Mouse (Mus musculus) myocyte (in vitro differentiated cells): Measurements from ENCODE around the gene Cplx3. TPM values are rescaled to one million over a fixed set of nuclear protein-coding genes. Genes with fewer than 3 reads are reported as not detected.

Source experiments
- H3K27me3 ChIP-seq: one replicate; pipeline ENCODE4 v1.6.1; 2011; ENCODE audit not compliant: control insufficient read depth, insufficient read depth, insufficient read length
- H3K36me3 ChIP-seq: one replicate; pipeline ENCODE4 v1.6.1; 2011; ENCODE audit not compliant: control insufficient read depth, insufficient read depth
- H3K4me2 ChIP-seq: one replicate; pipeline ENCODE4 v1.6.1; 2011; ENCODE audit warnings: low read depth, control low read depth
- H3K4me3 ChIP-seq: one replicate; pipeline ENCODE4 v1.5.1; 2011; ENCODE audit warnings: mild to moderate bottlenecking, control low read depth, moderate library complexity
- H3K79me2 ChIP-seq: one replicate; pipeline ENCODE4 v1.6.1; 2011; ENCODE audit not compliant: control insufficient read depth, insufficient read depth
- H3ac ChIP-seq: one replicate; pipeline ENCODE4 v1.6.1; 2011; ENCODE audit not compliant: control insufficient read depth, insufficient read length
- CEBPB ChIP-seq: IDR thresholded peaks from 2 replicates; pipeline ENCODE4 v1.6.1; 2011; ENCODE audit warnings: mild to moderate bottlenecking, moderate library complexity; ENCODE audit not compliant: poor library complexity, insufficient read depth, severe bottlenecking
- E2F4 ChIP-seq: IDR thresholded peaks from one replicate; pipeline ENCODE4 v1.6.1; 2011; ENCODE audit warnings: mild to moderate bottlenecking, control low read depth, moderate library complexity; ENCODE audit not compliant: insufficient read depth
- MAX ChIP-seq: IDR thresholded peaks from one replicate; pipeline ENCODE4 v1.6.1; 2011; ENCODE audit warnings: low read depth, mild to moderate bottlenecking, control low read depth
- MYOD1 ChIP-seq, 3 experiments: IDR thresholded peaks; one replicate each; pipeline ENCODE4 v1.6.1; 2011; ENCODE audit warnings: control low read depth in 2 of 3, low read depth in 2 of 3, mild to moderate bottlenecking in 2 of 3, moderate library complexity in 1 of 3; ENCODE audit not compliant: insufficient read length in 2 of 3, control insufficient read depth in 1 of 3
- MYOG ChIP-seq, 3 experiments: IDR thresholded peaks; one replicate each; pipeline ENCODE4 v1.6.1; 2011; ENCODE audit warnings: control low read depth in 2 of 3, low read depth in 2 of 3, mild to moderate bottlenecking in 2 of 3; ENCODE audit not compliant: insufficient read length in 2 of 3, control insufficient read depth in 1 of 3, insufficient read depth in 1 of 3
- POLR2A ChIP-seq: IDR thresholded peaks from one replicate; pipeline ENCODE4 v1.6.1; 2011; ENCODE audit warnings: low read depth, mild to moderate bottlenecking, control low read depth, moderate library complexity; ENCODE audit not compliant: insufficient read length
- POLR2AphosphoS2 ChIP-seq: IDR thresholded peaks from one replicate; pipeline ENCODE4 v1.6.1; 2011; ENCODE audit warnings: low read depth, control low read depth; ENCODE audit not compliant: insufficient read length
- REST ChIP-seq: IDR thresholded peaks from one replicate; pipeline ENCODE4 v1.6.1; 2011; ENCODE audit warnings: mild to moderate bottlenecking, control low read depth, moderate library complexity; ENCODE audit not compliant: insufficient read depth, insufficient read length
- SRF ChIP-seq: IDR thresholded peaks from one replicate; pipeline ENCODE4 v1.6.1; 2011; ENCODE audit warnings: low read depth; ENCODE audit not compliant: control insufficient read depth, insufficient read length
- TCF12 ChIP-seq: IDR thresholded peaks from one replicate; pipeline ENCODE4 v1.6.1; 2011; ENCODE audit warnings: mild to moderate bottlenecking, control low read depth; ENCODE audit not compliant: poor library complexity, insufficient read depth, severe bottlenecking
- TCF3 ChIP-seq: IDR thresholded peaks from one replicate; pipeline ENCODE4 v1.6.1; 2011; ENCODE audit warnings: low read depth, control low read depth; ENCODE audit not compliant: insufficient read length
- USF1 ChIP-seq: IDR thresholded peaks from one replicate; pipeline ENCODE4 v1.6.1; 2011; ENCODE audit warnings: low read depth, mild to moderate bottlenecking, control low read depth, moderate library complexity
- polyA plus RNA-seq: library from polyadenylated mRNA; unstranded; fragments of >200 nt; fragmentation: generic; extraction: Trizol; gene quantifications from one replicate; pipeline ENCODE4 v1.2.1, GENCODE M21; 2012; ENCODE audit warnings: missing spikeins

Cplx3 gene
- polyA plus RNA-seq, 1 experiment, result 0.23 TPM

DNA sequence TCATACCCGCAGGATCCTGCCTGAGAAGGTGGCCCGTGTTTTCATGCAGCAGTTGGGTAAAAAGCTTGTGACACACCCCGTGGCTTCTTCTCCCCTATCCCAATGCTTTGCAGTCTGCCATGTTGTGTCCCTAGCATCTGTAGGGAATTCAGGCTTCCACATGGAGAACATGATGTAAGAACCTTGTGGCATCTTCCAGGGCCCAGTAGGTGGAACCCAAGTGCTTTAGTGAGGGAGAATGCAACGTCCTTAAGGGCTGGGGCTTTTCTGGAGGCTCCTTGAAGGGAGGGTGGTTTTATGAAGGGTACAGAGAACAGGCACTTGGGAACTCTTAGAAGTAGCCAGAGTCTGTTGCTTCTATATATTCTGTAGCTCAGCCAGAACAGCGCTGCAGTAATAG, 15.4 kb downstream of the Cplx3 start:
- Histone ChIP-seq H3ac (no peak overlapping the region), H3K36me3 (peaks cover 7% of the 10 kb centered on the region), H3K27me3 (no peaks in the 10 kb centered on the region), H3K79me2 (peaks cover 10% of the 10 kb centered on the region), H3K4me2 (peak overlapping the region; percentile 75), H3K4me3 (peak overlapping the region; percentile 72)
- no peak for TF ChIP-seq MYOD1 (IDR thresholded peaks at IDR 0.05; ENCODE audit: control insufficient read depth in 1 of 3, insufficient read length in 2 of 3, low read depth in 2 of 3)
- no peak for TF ChIP-seq TCF12
- no peak for TF ChIP-seq POLR2A
- TF ChIP-seq MYOG (IDR thresholded peaks at IDR 0.05; ENCODE audit: control insufficient read depth in 1 of 3, insufficient read depth in 1 of 3, insufficient read length in 2 of 3, low read depth in 2 of 3), result no peak
- peak; percentile 70 for TF ChIP-seq MAX
- no peak for TF ChIP-seq USF1

DNA sequence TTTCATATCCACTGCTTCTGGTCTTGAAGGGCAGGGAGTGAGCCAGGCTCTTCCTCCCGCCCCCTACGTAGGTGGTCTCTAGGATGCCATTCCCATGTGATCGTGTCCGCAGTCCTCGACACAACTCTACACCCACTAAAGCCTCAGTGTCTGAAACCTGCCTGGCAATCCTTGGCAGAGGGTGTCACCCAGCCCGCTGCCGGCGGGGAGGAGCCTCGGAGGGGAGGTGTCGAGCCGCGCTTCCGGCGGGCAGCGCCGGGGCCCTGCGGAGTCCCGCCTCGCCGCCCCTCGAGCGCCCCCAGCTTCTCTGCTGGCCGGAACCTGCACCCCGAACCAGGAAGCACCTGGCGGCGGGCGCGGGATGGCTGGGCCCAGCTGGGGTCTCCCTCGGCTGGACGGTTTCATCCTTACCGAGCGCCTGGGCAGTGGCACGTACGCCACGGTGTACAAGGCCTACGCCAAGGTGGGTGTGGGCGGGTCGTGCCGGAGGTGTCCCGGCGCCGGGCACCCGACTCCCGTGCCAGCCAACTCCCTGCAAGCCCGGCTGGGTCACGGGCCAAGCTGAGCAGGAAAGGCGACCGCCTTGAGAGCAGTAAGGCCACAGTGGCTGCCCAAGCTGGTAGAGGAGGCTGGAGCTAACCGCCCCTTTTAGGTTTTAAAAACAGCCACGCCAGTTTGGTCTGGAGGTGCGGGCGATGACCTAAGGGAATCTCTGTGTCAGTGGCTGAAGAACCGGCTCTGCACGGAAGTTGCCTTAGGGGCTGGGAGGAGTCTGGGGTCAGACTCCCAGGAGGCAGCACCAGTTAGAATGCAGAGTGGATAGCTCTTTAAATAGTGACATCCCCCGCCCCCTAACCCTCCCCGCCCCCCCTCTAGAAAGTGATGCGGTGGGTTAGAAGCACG, 16.6 kb downstream of the Cplx3 start, which contains the start of gene Ulk3:
TSS of gene Ulk3 (plus strand) at position 229 of the 903 bp plus-strand sequence.
- Histone ChIP-seq H3K4me2 (peak within 1 kb of the TSS; percentile 75), H3ac (peak within 1 kb of the TSS; percentile 79), H3K4me3 (peak within 1 kb of the TSS; percentile 72), H3K36me3 (no peaks in the 10 kb centered on the region), H3K27me3 (no peaks in the 10 kb centered on the region), H3K79me2 (peaks cover 10% of the 10 kb centered on the region)
- TF ChIP-seq MYOD1 (IDR thresholded peaks at IDR 0.05; ENCODE audit: control insufficient read depth in 1 of 3, insufficient read length in 2 of 3, low read depth in 2 of 3), result no peak
- TF ChIP-seq TCF12, result no peak
- no peak for TF ChIP-seq CEBPB
- peak; percentile 61 for TF ChIP-seq POLR2A
- no peak for TF ChIP-seq SRF
- TF ChIP-seq E2F4, result no peak
- TF ChIP-seq TCF3, result no peak
- no peak for TF ChIP-seq REST
- no peak for TF ChIP-seq POLR2AphosphoS2
- TF ChIP-seq USF1, result no peak
- no peak for TF ChIP-seq MAX
- peak in 1 of 3 experiments; percentile 50 for TF ChIP-seq MYOG (IDR thresholded peaks at IDR 0.05; ENCODE audit: control insufficient read depth in 1 of 3, insufficient read depth in 1 of 3, insufficient read length in 2 of 3, low read depth in 2 of 3)

DNA sequence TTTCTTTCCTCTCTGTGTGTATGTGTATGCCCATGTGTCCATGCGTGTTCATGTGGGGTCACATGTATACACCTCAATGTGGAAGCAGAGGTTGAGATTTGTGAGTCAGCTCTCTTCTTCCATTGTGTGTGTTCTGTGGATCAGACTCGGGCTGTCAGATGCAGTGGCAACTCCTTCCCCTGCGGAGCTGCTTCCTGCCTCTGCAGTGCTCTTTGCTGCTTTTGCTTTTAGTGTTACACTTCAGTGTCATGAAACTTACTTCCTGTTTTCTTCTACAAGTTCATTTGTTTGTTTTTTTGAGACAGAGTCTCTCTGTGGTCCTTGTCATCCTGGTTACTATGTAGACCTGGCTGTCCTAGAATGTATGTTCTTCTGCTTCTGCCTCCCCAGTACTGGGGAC, 21.1 kb downstream of the Cplx3 start:
- Histone ChIP-seq H3K79me2 (no peaks in the 10 kb centered on the region), H3ac (no peak overlapping the region), H3K4me3 (no peak overlapping the region), H3K4me2 (no peak overlapping the region), H3K27me3 (no peaks in the 10 kb centered on the region), H3K36me3 (peaks cover 16% of the 10 kb centered on the region)
- no peak for TF ChIP-seq REST
- TF ChIP-seq CEBPB, result no peak
- TF ChIP-seq POLR2A, result no peak
- no peak for TF ChIP-seq USF1
- no peak for TF ChIP-seq TCF3
- no peak for TF ChIP-seq TCF12

DNA sequence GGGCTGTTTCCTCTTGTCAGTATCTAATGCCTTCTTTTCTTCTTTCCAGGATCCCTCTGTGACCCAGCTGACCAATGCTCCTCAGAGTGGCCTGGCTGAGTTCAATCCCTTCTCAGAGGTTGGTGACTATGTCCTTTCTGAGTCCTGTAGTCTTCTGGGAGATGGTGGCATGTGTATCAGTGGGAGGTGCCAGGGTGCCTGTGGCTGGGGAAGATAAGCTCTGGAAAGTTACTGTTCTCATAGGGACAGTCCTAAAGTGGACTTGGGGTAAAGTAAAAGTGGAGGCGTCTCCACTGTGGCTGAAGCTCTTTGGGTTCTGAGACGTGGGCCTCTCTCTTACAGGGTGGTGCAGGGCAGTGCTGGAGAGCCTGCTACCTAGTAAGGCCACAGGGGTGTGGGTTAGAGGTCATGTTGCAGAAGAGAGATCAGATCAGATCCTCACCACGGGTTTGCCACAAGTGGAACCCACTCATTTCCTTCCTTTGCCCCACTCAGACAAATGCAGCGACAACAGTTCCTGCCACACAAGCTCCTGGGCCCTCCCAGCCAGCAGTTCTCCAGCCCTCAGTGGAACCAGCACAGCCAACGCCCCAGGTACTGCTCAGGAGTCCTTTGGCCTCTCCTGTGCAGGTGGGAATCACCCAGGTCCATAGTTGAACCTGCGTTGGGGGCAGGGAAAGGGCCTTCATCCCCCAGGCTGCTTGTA, 28.8 kb downstream of the Cplx3 start:
- no peak overlapping the region for H3K4me2 ChIP-seq
- H3K36me3 ChIP-seq, result peaks cover 16% of the 10 kb centered on the region
- H3ac ChIP-seq, result no peak overlapping the region
- TF ChIP-seq MAX, result no peak
- H3K4me3 ChIP-seq, result no peak overlapping the region
- H3K27me3 ChIP-seq, result no peaks in the 10 kb centered on the region
- H3K79me2 ChIP-seq, result no peaks in the 10 kb centered on the region

DNA sequence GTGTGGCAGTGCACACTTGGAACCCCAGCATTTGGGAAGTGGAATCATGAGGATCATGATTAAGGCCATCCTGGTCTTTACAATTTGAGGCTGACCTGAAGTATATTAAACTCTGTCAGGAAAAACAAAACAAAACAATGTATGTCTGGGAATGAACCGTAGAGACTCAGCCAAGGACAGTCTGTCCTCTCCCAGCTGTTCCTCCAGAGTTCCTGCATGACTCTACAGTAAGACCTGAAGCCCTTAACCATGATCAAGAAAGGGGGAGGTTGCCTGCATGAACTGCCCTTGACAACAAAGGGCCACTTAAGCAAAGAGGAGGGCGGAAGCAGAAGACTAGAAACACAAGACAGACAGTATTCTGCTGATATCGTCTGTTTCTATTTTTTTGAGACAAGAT, 30.5 kb downstream of the Cplx3 start:
- TF ChIP-seq REST (no peak), TCF12 (no peak), MYOD1 (IDR thresholded peaks at IDR 0.05; ENCODE audit: control insufficient read depth in 1 of 3, insufficient read length in 2 of 3, low read depth in 2 of 3) (no peak), E2F4 (no peak), POLR2AphosphoS2 (no peak), USF1 (no peak), TCF3 (no peak), CEBPB (no peak), MAX (no peak), POLR2A (no peak), MYOG (IDR thresholded peaks at IDR 0.05; ENCODE audit: control insufficient read depth in 1 of 3, insufficient read depth in 1 of 3, insufficient read length in 2 of 3, low read depth in 2 of 3) (no peak), SRF (no peak)

More for the DNA sequence above, 30.5 kb downstream of the Cplx3 start:
- H3K27me3 ChIP-seq, result no peaks in the 10 kb centered on the region
- H3ac ChIP-seq, result no peak overlapping the region
- no peak overlapping the region for H3K4me3 ChIP-seq
- no peaks in the 10 kb centered on the region for H3K79me2 ChIP-seq
- no peak overlapping the region for H3K4me2 ChIP-seq
- H3K36me3 ChIP-seq, result peaks cover 14% of the 10 kb centered on the region
